In the genomic region with DNA sequence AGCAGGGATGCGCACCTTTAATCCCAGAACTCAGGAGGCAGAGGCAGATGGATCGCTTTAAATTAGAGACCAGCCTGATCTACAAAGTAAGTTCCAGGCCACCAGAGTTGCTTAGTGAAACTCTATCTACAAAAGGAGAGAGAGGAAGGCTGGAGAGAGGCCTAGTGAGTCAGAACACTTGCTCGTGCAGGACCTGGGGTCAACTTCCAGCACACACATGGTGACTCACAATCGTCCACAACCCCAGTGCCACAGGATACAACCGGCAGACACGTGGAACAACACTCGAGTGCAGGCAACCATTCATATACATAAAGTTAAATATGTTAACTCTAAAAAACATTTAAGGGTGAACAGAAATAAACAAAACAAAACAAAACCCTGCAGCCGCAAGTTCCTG, we compare ENCODE assay signal across 17 mouse cellular contexts. TPM values are rescaled to one million over a fixed set of nuclear protein-coding genes. Genes with fewer than 3 reads are reported as not detected.
"Had no signal": no experiment of that assay in that cellular context is flagged by ENCODE, and none has a peak within 500 bp of the region (broad histone marks: within the 10 kb centered on the region; RNA-seq: fewer than 3 reads in every experiment).

No protein-coding gene starts in this region.

- H3K27me3 ChIP-seq: liver, embryonic 15.5 days; midbrain, embryonic 13.5 days; neural tube, embryonic 12.5 days; stomach, embryonic 15.5 days had no signal

- DNase-seq: kidney, postnatal 10 days; kidney, postnatal 4 days; lung, adult 2 months; lung, postnatal 36 days; thymus, postnatal 4 days had no signal

- H3K27ac ChIP-seq: left cerebral cortex, adult 2 months; limb, embryonic 10.5 days; liver, embryonic 15.5 days; midbrain, embryonic 13.5 days; neural tube, embryonic 12.5 days; stomach, embryonic 15.5 days had no signal

- H3K9ac ChIP-seq: liver, embryonic 15.5 days; midbrain, embryonic 13.5 days; neural tube, embryonic 12.5 days; stomach, embryonic 15.5 days had no signal

- H3K4me3 ChIP-seq: left cerebral cortex, adult 2 months; limb, embryonic 10.5 days; liver, embryonic 15.5 days; midbrain, embryonic 13.5 days; neural tube, embryonic 12.5 days; stomach, embryonic 15.5 days had no signal

- ATAC-seq: lung, postnatal 0 days; midbrain, embryonic 13.5 days had no signal

- H3K4me2 ChIP-seq: liver, embryonic 11.5 days; liver, embryonic 15.5 days; midbrain, embryonic 13.5 days; neural tube, embryonic 12.5 days; stomach, embryonic 15.5 days had no signal

- H3K9me3 ChIP-seq: limb, embryonic 10.5 days; liver, embryonic 15.5 days; midbrain, embryonic 13.5 days; neural tube, embryonic 12.5 days; stomach, embryonic 15.5 days had no signal

RNA-seq across cellular contexts. Expression of a gene that starts 17.2 kb away (rescaled TPM):
- total RNA-seq: megakaryocyte progenitor cell, adult 5-6 weeks had no signal

RNA-seq across cellular contexts. Expression of a gene that starts 49.8 kb away (rescaled TPM):
- total RNA-seq: megakaryocyte progenitor cell, adult 5-6 weeks; neutrophil, adult 5-6 weeks had no signal
- polyA plus RNA-seq: liver, embryonic 15.5 days; lung, adult 2 months; lung, postnatal 0 days; spleen, adult 2 months; thymus, postnatal 0 days had no signal
